Mouse (Mus musculus) embryonic facial prominence, embryonic 11.5 days (tissue): Measurements from ENCODE around the gene Slc35b1. TPM values are rescaled to one million over a fixed set of nuclear protein-coding genes. Genes with fewer than 3 reads are reported as not detected.

Experiments
- ATAC-seq: fragments of 200-750 bp; cut with Nextera tagmentation; replicated peaks from 2 replicates; pipeline ENCODE4 v1.8.0; 2017; ENCODE audit warnings: low read depth; ENCODE audit not compliant: insufficient number of reproducible peaks, low FRiP score, low TSS enrichment
- DNase-seq: peaks from one replicate; pipeline ENCODE4 v3.0.0-alpha.2; 2015; ENCODE audit warnings: low spot score
- H3K27ac ChIP-seq: fragments of 300-500 bp; sonication (generic); replicated peaks from 2 replicates; pipeline ENCODE4 v1.5.1; 2014; ENCODE audit warnings: mild to moderate bottlenecking, low read depth, low read length, control low read depth
- H3K27me3 ChIP-seq: fragments of 300-500 bp; sonication (generic); 2 replicates; pipeline ENCODE4 v1.6.1; 2014; ENCODE audit warnings: mild to moderate bottlenecking, low read length, moderate library complexity, mixed read lengths; ENCODE audit not compliant: control insufficient read depth, insufficient read depth
- H3K36me3 ChIP-seq: fragments of 300-500 bp; sonication (generic); replicated peaks from 2 replicates; pipeline ENCODE4 v1.6.1; 2014; ENCODE audit warnings: low read depth, mild to moderate bottlenecking, low read length, moderate library complexity, mixed read lengths; ENCODE audit not compliant: control insufficient read depth, insufficient read depth
- H3K4me1 ChIP-seq: fragments of 300-500 bp; sonication (generic); 2 replicates; pipeline ENCODE4 v1.6.1; 2014; ENCODE audit warnings: low read length, mixed read lengths; ENCODE audit not compliant: control insufficient read depth, insufficient read depth
- H3K4me2 ChIP-seq: fragments of 300-500 bp; sonication (generic); 2 replicates; pipeline ENCODE4 v1.6.1; 2014; ENCODE audit warnings: low read depth, mild to moderate bottlenecking, control low read depth, low read length, moderate library complexity
- H3K4me3 ChIP-seq: fragments of 300-500 bp; sonication (generic); 2 replicates; pipeline ENCODE4 v1.5.1; 2014; ENCODE audit warnings: low read depth, low read length, control low read depth
- H3K9ac ChIP-seq: fragments of 300-500 bp; sonication (generic); replicated peaks from 2 replicates; pipeline ENCODE4 v1.6.1; 2014; ENCODE audit warnings: mild to moderate bottlenecking, control low read depth, low read length
- H3K9me3 ChIP-seq: fragments of 300-500 bp; sonication (generic); replicated peaks from 2 replicates; pipeline ENCODE4 v1.6.1; 2016; ENCODE audit warnings: mild to moderate bottlenecking, low read length, inconsistent platforms, mixed read lengths; ENCODE audit not compliant: control insufficient read depth
- WGBS: fragments of 180-500 bp; shearing (Covaris S2); extraction: QIAGEN DNeasy Blood & Tissue Kit; methylation state at CpG from one replicate; pipeline ENCODE4 v1.1.7; 2014; 5-methylcytosine and 5-hydroxymethylcytosine counted together
- polyA plus RNA-seq: library from polyadenylated mRNA; unstranded; fragments of >200 nt; fragmentation: Nextera tagmentation; extraction: Ambion mirVana; gene quantifications from 2 replicates; pipeline ENCODE4 v1.2.1, GENCODE M21; 2014

The Slc35b1 gene
- polyA plus RNA-seq, 1 experiment from 2014 or later = 125 TPM

DNA sequence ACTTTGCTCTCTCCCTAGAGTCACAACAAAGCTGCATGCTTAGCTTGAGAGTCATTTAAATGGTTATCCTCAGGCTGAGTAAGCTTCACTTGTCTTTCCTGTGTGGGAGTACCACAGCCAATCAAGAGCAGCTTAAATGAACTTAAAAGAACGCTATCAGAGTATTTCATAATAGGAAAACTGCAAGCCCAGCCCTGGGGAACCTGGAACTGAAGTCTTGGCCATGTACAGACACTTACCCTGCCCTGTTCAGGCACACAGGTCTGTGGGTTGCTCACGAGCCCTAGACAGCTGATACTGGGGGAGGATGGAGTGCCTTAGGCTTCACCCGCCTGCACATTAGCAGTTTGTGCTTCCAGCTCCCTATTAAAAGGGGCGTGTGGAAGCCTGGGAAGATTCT is 41.3 kb upstream of the Slc35b1 start:
- Histone ChIP-seq H3K4me1 (no peaks in the 10 kb centered on the region), H3K27me3 (no peaks in the 10 kb centered on the region), H3K27ac (no peak overlapping the region), H3K9me3 (no peaks in the 10 kb centered on the region), H3K4me2 (no peak overlapping the region), H3K36me3 (no peaks in the 10 kb centered on the region; the same call in 1 of the 2 replicates), H3K9ac (no peak overlapping the region), H3K4me3 (no peak overlapping the region)
- 79% methylated on average over 4 of the region's 4 CpGs for WGBS
- ATAC-seq (no peak), DNase-seq (no peak)

DNA sequence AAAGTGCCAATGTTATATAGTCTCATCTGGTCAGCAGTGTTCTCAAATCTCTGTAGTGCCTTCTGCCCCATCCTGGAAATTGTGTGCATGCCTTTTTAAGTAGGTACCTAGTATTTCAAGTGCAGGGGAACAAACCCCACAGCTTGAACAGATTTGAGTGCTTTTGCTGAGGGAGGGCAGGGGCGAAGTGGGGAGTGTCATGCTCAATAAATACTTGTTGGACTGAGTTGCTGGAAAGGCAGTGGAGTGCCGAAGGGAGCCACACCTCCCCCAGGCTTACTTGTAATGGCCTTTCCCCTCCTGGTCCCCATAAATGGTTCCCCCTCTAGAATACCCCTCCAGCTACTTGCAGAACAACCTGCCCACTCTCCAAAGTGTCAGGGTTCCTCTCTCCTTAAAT is 40.3 kb upstream of the Slc35b1 start:
- no peak for ATAC-seq
- H3K9me3 ChIP-seq = no peaks in the 10 kb centered on the region
- no peak overlapping the region for H3K4me3 ChIP-seq
- no peak overlapping the region for H3K27ac ChIP-seq
- no peaks in the 10 kb centered on the region for H3K4me1 ChIP-seq
- no peak for DNase-seq
- no peak overlapping the region for H3K4me2 ChIP-seq
- H3K36me3 ChIP-seq = no peaks in the 10 kb centered on the region; the same call in 1 of the 2 replicates
- no peak overlapping the region for H3K9ac ChIP-seq
- H3K27me3 ChIP-seq = no peaks in the 10 kb centered on the region
- WGBS = 56% methylated on average over 2 of the region's 2 CpGs

DNA sequence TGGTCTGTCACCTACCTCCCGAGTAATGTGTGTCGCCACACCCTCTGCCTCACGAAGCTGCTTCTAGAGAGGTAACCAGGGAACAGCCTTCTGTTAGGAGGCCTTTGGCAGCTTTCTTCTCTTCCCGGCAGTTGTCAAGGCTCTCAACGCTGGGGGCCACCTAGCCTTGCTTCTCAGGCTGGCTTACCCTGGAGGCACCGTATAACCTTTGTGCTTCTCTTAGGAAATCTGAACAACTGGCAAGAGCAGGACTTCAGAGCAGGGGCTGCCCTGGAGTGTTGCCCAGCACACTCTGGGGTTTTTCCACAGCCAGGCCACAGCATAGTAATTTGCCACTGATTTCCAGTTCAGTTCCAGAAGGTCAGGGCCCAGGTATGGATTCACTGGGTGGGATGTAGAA is 34.2 kb upstream of the Slc35b1 start:
- WGBS = 75% methylated on average over 6 of the region's 6 CpGs
- no peak overlapping the region for H3K27ac ChIP-seq
- DNase-seq = no peak
- H3K4me3 ChIP-seq = no peak overlapping the region
- no peak overlapping the region for H3K9ac ChIP-seq
- H3K36me3 ChIP-seq = no peaks in the 10 kb centered on the region; the same call in 1 of the 2 replicates
- no peaks in the 10 kb centered on the region for H3K9me3 ChIP-seq
- no peak for ATAC-seq
- H3K27me3 ChIP-seq = no peaks in the 10 kb centered on the region
- H3K4me1 ChIP-seq = no peaks in the 10 kb centered on the region
- H3K4me2 ChIP-seq = no peak overlapping the region

DNA sequence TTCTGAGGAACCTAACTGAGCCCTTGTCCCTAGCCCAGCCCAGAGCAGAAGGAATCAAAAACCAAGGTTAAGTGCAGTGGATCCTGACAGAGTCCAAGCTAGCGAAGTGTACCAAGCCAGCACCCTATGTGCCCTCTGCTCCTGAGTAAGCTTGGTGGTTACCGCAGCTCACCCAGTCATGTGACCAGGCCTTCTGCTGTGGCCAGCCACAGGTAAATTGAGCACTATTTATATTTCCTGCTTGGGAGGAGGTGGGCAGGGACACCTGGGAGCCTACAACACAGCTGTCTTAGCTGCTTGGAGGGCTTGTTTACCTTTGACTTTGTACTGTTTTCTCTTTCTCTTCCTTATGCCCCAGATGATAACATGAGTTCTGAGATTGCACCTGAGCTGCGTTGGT is 33.5 kb upstream of the Slc35b1 start:
- DNase-seq = no peak
- H3K27me3 ChIP-seq = no peaks in the 10 kb centered on the region
- no peak overlapping the region for H3K27ac ChIP-seq
- H3K4me3 ChIP-seq = no peak overlapping the region
- H3K9me3 ChIP-seq = no peaks in the 10 kb centered on the region
- no peaks in the 10 kb centered on the region; the same call in 1 of the 2 replicates for H3K36me3 ChIP-seq
- H3K4me2 ChIP-seq = no peak overlapping the region
- 94% methylated on average over 3 of the region's 3 CpGs for WGBS
- H3K9ac ChIP-seq = no peak overlapping the region
- ATAC-seq = no peak
- H3K4me1 ChIP-seq = no peaks in the 10 kb centered on the region

DNA sequence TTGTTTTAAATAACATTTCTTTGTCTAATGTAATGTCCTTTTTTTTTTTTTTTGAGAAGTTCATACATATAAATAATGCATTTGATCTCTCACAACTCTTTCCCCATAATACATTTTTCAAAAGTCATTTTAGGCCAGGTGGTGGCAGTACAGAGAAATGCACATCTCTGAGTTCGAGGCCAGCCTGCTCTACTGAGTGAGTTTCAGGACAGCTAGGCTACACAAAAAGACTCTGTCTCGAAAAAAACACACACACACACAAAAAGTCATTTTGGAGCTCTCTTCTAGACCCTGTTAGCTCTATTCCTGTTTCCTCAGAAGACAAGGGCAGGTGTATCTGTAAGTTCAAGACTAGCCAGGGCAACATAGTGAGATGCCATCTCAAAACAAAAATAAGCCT is 31.8 kb upstream of the Slc35b1 start:
- DNase-seq = no peak
- Histone ChIP-seq H3K4me2 (no peak overlapping the region), H3K36me3 (no peaks in the 10 kb centered on the region), H3K27me3 (no peaks in the 10 kb centered on the region), H3K4me3 (no peak overlapping the region), H3K27ac (no peak overlapping the region), H3K4me1 (no peaks in the 10 kb centered on the region), H3K9me3 (no peaks in the 10 kb centered on the region), H3K9ac (no peak overlapping the region)
- 83% methylated on average over 2 of the region's 2 CpGs for WGBS
- no peak for ATAC-seq

DNA sequence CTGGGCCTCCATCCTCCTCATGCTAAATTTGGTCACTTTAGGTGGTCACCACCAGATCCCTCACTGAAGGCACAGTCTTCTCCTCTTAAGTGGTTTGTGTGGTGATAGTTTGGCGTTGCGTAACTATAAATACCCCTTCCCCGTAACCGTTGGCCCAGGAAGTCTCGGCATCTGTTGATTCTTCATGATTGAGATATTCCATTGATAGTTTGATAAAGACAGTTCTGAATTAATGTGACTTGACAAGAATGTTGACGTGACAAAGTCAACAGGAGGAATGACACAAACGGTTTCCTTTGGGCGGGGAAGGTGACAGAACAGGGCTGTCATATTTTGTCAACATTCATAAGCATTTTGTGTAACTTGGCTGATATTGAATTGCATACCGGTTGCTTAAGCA is 31.3 kb upstream of the Slc35b1 start:
- 94% methylated on average over 9 of the region's 9 CpGs for WGBS
- Histone ChIP-seq H3K4me1 (no peaks in the 10 kb centered on the region), H3K4me3 (no peak overlapping the region), H3K9me3 (no peaks in the 10 kb centered on the region), H3K27me3 (no peaks in the 10 kb centered on the region), H3K27ac (no peak overlapping the region), H3K4me2 (no peak overlapping the region), H3K9ac (no peak overlapping the region), H3K36me3 (no peaks in the 10 kb centered on the region)
- no peak for DNase-seq
- ATAC-seq = no peak

DNA sequence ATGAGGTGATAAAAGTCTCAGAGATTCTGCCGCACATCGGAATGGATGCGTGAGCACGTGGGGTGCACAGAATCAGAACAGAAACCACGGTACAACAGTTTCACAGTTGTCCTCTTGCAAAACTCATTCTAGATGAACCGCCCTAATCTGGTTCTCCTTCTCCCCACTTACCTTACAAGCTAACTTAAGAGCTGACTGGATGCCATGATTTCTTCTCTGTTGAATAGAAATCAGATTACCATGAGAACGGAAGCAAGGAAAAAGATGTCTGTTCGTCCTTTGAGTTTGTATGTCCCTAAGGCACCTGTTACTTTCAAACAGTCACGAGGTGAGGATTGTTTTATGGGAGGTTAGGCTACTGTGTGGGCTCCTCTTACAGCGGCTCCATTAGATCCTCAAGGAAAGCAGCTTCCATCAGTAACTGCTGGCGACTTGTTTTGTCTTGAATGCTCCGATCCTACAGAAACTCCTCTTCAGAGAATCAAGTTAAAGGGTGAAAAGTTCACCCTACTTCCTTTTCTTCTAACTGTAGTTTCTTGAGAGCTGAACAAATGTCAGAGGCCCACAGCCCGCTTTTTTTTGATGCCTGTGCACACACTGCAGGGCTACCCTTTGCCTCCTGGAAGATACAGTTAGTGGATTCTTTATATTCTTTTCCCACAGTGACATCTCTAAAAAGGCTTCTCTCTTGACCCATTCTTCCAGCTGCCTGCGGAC is 30.1 kb upstream of the Slc35b1 start:
- no peak for ATAC-seq
- WGBS = 91% methylated on average over 14 of the region's 14 CpGs
- no peaks in the 10 kb centered on the region for H3K27me3 ChIP-seq
- H3K9me3 ChIP-seq = no peaks in the 10 kb centered on the region
- no peak for DNase-seq
- H3K4me1 ChIP-seq = no peaks in the 10 kb centered on the region
- no peak overlapping the region for H3K4me3 ChIP-seq
- no peak overlapping the region for H3K4me2 ChIP-seq
- H3K27ac ChIP-seq = no peak overlapping the region
- no peak overlapping the region for H3K9ac ChIP-seq
- H3K36me3 ChIP-seq = no peaks in the 10 kb centered on the region; the same call in 1 of the 2 replicates

DNA sequence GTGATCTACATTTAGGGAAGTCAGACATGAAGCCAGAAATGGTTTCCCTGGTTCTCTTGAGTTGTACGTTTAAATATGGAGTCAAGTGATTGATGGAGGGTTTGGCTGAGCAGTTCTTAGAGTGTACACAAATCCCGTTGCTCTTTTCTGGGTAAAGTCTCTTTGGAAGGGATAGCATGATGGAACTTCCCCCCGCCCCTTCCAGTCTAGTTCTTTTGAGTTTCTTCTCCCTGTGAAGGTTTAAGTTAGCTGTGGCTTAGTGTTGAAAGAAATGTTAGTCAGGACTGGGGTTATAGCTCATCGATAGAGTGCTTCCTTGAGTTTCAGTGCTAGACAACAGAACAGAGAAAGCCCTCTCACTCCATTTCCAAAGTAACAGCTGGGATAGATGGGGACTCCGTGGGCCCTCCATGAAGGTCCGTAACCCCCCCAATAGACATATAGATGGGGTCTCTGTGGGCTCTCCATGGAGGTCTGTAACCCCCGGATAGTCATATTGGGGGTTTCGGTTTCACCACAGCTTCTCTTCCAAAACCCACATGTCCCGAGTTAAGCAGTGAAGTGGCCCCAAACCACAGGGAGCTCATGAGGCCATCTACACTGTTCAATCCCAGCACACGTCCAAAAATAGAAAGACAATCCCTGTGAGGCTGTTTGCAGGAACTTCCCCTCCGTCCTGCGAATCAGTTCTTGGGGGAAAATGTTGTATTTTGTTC is 29.4 kb upstream of the Slc35b1 start:
- WGBS = 89% methylated on average over 12 of the region's 12 CpGs
- H3K4me1 ChIP-seq = no peaks in the 10 kb centered on the region
- no peak overlapping the region for H3K4me2 ChIP-seq
- no peak for ATAC-seq
- DNase-seq = no peak
- H3K27me3 ChIP-seq = no peaks in the 10 kb centered on the region
- no peak overlapping the region for H3K27ac ChIP-seq
- no peaks in the 10 kb centered on the region; the same call in 1 of the 2 replicates for H3K36me3 ChIP-seq
- H3K9me3 ChIP-seq = no peaks in the 10 kb centered on the region
- H3K4me3 ChIP-seq = no peak overlapping the region
- H3K9ac ChIP-seq = no peak overlapping the region
